Mouse (Mus musculus) granulocyte monocyte progenitor cell, adult 5-6 weeks (primary cell): ENCODE results near the gene Rbm25. TPM values are rescaled to one million over a fixed set of nuclear protein-coding genes. Genes with fewer than 3 reads are reported as not detected.

Experiments used
- ATAC-seq: replicated peaks from 2 replicates; pipeline ENCODE4 v1.8.0; 2016; ENCODE audit warnings: mild to moderate bottlenecking, moderate TSS enrichment, inconsistent platforms; ENCODE audit not compliant: poor library complexity, severe bottlenecking
- total RNA-seq, 2 experiments: library from RNA; stranded (forward) in 1 of 2; stranded (reverse) in 1 of 2; fragments of 200-712, 200-1000 nt in 1 of 2; fragments of >200 nt in 1 of 2; fragmentation: Nextera tagmentation in 1 of 2; gene quantifications; 2 replicates each; pipeline ENCODE4 v1.2.3; 2014 to 2017

The Rbm25 gene
- total RNA-seq, 2 experiments from 2014 or later, result 177 to 191 TPM

GRCm38 (mm10) chr12:83641233-83641632 lies 10.2 kb downstream of the Rbm25 start:
- ATAC-seq, result no peak

- ATAC-seq, result no peak
Measured at GRCm38 (mm10) chr12:83643116-83643515, 12.1 kb downstream of the Rbm25 start.

- no peak for ATAC-seq
Measured at GRCm38 (mm10) chr12:83650346-83650745, 19.3 kb downstream of the Rbm25 start.

- no peak for ATAC-seq
Measured at GRCm38 (mm10) chr12:83651414-83651813, 20.4 kb downstream of the Rbm25 start.

GRCm38 (mm10) chr12:83685466-83685865 lies 54.4 kb downstream of the Rbm25 start:
- no peak for ATAC-seq

- no peak for ATAC-seq
Measured at GRCm38 (mm10) chr12:83686575-83687350, 55.7 kb downstream of the Rbm25 start.

- peak; percentile 89 for ATAC-seq
Measured at GRCm38 (mm10) chr12:83687934-83688315, 56.9 kb downstream of the Rbm25 start, which contains the start of gene Psen1. TSS of gene Psen1 (plus strand) at chr12:83688152.

GRCm38 (mm10) chr12:83688316-83689086 lies 57.5 kb downstream of the Rbm25 start:
- ATAC-seq, result peak; percentile 65

- ATAC-seq, result peak; percentile 48; the same call in 1 of the 2 replicates
Measured at GRCm38 (mm10) chr12:83689087-83689432, 58.0 kb downstream of the Rbm25 start.

- no peak for ATAC-seq
Measured at GRCm38 (mm10) chr12:83694011-83694410, 63.0 kb downstream of the Rbm25 start.

- ATAC-seq, result no peak
Measured at GRCm38 (mm10) chr12:83694669-83695068, 63.6 kb downstream of the Rbm25 start.

- no peak for ATAC-seq
Measured at GRCm38 (mm10) chr12:83698637-83699036, 67.6 kb downstream of the Rbm25 start.

GRCm38 (mm10) chr12:83701608-83702007 lies 70.6 kb downstream of the Rbm25 start:
- ATAC-seq, result no peak

- ATAC-seq, result no peak
Measured at GRCm38 (mm10) chr12:83702796-83703195, 71.8 kb downstream of the Rbm25 start.

GRCm38 (mm10) chr12:83706951-83707350 lies 75.9 kb downstream of the Rbm25 start:
- no peak for ATAC-seq

- no peak for ATAC-seq
Measured at GRCm38 (mm10) chr12:83708160-83709092, 77.4 kb downstream of the Rbm25 start.

- no peak for ATAC-seq
Measured at GRCm38 (mm10) chr12:83709934-83710333, 78.9 kb downstream of the Rbm25 start.

- peak; percentile 56; the same call in 1 of the 2 replicates for ATAC-seq
Measured at GRCm38 (mm10) chr12:83713749-83714148, 82.7 kb downstream of the Rbm25 start.

- ATAC-seq, result no peak
Measured at GRCm38 (mm10) chr12:83716416-83717184, 85.6 kb downstream of the Rbm25 start.

- no peak for ATAC-seq
Measured at GRCm38 (mm10) chr12:83719431-83719830, 88.4 kb downstream of the Rbm25 start.
